Mouse (Mus musculus): Measurements from ENCODE around the gene Wdr37. TPM values are rescaled to one million over a fixed set of nuclear protein-coding genes. Genes with fewer than 3 reads are reported as not detected.
A peak's percentile ranks its signal among the peaks of the same experiment; 100 is the strongest.
"Not testable (repeated sequence)": the region's sequence is repeated elsewhere in the genome, so short reads cannot be mapped to it uniquely, and the experiment has no call there.

Wdr37 gene
- total RNA-seq, 2 experiments from 2014 or later, result 104 TPM

DNA sequence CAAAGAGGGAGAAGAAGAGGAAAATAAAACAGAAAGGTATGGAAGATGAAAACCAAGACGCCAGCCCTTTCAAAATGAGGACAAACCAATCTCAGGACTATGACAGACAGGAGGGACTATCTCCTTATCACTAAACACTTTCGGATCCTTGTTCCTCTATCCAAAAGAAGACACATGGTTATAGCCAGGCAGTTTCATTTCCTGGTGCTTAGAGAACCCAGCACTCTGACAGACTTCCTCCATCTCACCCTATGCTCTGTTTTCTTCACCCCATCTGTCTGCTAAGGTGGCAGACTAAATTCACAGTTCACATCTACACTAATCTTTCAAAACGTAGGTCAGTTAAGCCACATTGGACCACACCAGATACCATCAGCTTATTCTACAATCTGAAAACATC is 29.4 kb downstream of the Wdr37 start:
- DNase-seq (ENCODE audit: low spot score in 2 of 2), result no peak
- intact Hi-C loops (cut with DNase I), result no loop called here

DNA sequence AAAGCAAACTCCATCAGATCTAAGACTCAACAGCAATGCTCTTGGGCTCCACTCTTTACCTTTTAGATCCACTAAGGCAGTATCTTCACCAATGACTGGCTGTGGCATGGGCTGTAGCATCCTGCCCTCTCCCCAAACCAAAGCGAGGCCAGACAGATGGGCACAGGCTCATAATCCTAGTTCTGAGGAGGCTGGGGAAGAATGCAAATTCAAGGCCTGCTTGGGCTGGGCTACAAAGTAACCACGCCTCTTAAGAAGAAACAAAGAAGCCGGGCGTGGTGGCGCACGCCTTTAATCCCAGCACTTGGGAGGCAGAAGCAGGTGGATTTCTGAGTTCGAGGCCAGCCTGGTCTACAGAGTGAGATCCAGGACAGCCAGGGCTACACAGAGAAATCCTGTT is 29.9 kb downstream of the Wdr37 start:
- DNase-seq (ENCODE audit: low spot score in 2 of 2); intact Hi-C loops (cut with DNase I): not testable (repeated sequence)

DNA sequence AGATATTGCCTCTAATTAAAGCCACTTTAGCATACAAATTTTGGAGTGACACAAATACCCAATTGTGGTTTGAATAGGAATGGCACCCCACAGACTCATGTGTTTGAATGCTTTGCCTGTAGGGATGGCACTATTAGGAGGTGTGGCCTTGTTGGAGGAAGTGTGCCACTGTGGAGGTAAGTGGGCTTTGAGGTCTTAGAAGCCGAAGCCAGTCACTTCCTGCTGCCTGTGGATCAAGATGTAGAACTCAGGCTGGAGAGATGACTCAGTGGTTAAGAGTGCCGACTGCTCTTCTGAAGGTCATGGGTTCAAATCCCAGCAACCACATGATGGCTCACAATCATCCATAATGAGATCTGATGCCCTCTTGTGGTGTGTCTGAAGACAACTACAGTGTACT is 30.8 kb downstream of the Wdr37 start:
- DNase-seq (ENCODE audit: low spot score in 2 of 2), result no peak
- intact Hi-C loops (cut with DNase I), result no loop called here

DNA sequence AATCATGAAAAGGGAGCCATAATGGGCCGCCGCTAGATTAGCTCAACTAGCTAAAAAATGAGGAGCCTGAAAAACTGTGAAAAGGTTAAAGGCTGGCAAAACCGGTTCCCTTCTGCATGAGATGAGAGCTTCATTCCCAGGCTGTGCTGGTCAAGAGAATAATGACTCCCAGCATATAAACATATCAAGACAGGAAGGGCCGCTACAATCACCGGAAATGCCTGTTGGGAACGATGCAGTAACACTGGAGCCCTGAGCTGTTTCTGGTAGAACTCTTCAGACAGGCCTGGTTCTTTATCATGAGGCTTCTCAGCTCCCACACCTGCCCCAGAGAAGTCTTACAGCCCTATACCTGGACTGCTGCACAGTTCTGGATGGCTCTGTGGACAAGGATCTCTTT is 31.8 kb downstream of the Wdr37 start:
- intact Hi-C loops (cut with DNase I), result no loop called here
- DNase-seq (ENCODE audit: low spot score in 2 of 2), result no peak

DNA sequence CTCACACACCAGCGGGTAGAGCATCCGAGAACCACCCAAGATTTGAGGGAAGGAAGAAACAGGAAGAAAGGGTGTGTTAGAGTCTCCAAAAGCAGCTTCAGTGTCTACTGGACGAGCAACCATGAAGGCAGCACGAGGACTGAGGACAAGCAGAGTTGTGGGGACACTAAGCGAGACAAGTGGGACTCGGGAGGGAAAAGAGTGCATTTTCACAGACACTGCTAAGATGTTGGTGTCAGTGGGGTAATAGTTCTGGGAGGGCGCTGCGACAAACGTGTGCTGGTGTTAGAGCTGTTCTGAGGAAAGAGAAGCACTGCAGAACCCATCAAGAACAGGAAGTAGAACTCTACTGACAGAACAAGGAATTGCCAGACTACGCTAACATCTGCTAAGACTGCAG is 32.6 kb downstream of the Wdr37 start:
- no peak for DNase-seq (ENCODE audit: low spot score in 2 of 2)
- intact Hi-C loops (cut with DNase I), result no loop called here

DNA sequence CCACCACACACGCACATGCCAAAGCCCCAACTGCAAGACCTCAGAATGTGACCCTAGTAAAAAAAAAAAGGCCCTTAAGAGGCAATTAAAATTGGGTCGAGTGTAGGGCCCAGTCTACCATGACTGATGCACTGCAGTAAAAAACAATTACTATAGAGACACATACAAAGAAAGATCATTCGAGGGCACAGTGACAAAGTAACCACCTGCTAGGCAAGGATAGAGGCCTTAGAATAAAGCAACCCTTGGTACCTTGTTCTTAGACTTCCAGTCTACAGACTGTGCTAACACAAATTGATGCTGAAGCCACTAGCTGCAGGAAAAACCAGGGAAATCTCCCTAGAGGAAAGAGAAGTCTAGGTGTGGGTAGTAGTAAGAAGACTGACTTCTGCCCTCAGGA is 33.3 kb downstream of the Wdr37 start:
- no peak for DNase-seq (ENCODE audit: low spot score in 2 of 2)
- intact Hi-C loops (cut with DNase I), result no loop called here

DNA sequence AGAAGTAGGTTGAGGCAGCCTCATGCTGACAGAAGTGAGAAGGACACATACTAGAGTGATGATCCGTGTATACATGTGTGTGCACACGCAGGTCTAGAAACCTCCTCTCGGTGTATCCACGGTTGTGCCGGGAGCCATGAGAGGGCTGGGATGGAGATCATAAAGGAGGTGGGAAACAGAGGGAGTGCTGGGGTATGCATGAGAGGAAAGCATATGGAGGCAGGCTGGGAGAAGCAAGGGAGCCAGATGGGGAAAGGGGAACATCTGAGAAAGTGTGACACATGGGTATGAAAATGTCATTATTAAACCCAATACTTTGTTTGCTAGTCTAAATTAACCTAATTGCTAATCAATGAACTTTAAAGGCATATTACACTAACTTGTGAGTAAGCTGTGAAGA is 37.1 kb downstream of the Wdr37 start:
- intact Hi-C loops (cut with DNase I), result no loop called here
- no peak for DNase-seq (ENCODE audit: low spot score in 2 of 2)

DNA sequence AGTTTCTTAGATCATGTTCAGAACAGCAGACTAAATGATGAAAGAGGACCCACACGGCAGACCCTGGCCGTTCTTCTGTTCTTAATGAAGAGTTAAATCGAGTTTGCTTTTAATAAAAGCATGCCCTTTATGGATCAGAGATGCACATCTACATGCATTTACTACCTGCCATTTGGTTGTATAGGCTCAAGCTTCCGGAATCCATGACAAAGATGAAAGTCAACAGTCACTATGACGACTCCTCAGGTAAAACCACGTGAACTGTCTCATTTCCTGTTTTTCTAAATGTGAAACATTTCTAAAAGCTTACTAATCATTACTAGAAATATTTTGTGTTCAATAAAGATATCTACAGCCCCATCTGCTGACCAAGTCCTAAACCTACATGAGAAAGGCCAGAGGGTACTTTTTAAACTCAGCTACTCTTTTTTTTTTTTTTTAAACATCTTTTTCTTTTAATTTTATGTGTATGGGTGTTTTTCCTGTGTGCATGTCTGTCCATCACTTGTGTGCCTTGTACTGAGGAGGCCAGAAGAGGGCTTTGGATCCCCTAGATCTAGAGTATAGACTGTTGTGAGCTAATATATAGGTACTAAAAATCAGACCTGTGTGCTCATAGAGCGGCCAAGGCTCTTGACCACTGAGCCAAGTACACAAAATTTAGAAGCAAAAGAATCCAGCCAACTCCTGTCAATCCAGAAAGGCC is 40.0 kb downstream of the Wdr37 start:
- DNase-seq (ENCODE audit: low spot score in 2 of 2), result no peak
- intact Hi-C loops (cut with DNase I), result no loop called here

DNA sequence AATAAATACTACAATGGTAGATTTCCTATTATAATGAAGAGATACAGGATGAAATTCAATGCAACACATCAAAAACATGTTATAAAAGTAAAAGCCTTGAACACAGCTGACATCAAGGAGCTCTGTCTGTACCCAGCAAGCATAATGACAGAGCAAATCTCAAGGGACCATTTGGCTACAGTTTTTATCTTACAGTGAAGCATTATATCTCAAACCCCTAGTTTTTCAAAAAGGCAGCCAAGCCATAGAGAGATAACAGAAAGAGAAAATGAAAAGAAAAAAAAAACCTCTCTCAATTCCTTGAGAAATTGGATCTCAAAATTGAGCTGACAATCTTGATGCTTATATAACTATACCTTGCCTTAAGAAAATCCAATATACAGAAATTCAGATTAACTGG is 41.0 kb downstream of the Wdr37 start:
- intact Hi-C loops (cut with DNase I), result no loop called here
- no peak for DNase-seq (ENCODE audit: low spot score in 2 of 2)

DNA sequence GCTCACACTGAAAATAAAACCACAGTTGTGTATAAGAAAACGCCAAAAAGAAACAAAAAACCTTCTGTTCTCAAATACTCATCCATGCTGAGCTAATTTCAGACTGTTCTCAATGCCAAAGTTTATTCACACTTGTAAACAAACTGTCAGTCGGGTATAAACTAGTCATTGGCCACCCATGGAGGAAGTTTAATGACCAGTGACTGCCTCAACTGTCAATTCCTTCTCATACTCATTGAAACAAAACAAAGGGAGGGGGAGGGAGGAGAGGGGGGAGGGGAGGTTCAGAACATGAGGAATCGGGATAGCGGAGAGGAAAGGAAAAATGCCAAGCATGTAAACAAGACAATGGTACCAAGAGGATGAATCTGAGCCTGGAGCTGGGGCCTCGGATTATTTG is 41.9 kb downstream of the Wdr37 start:
- no peak for DNase-seq (ENCODE audit: low spot score in 2 of 2)
- intact Hi-C loops (cut with DNase I), result no loop called here

DNA sequence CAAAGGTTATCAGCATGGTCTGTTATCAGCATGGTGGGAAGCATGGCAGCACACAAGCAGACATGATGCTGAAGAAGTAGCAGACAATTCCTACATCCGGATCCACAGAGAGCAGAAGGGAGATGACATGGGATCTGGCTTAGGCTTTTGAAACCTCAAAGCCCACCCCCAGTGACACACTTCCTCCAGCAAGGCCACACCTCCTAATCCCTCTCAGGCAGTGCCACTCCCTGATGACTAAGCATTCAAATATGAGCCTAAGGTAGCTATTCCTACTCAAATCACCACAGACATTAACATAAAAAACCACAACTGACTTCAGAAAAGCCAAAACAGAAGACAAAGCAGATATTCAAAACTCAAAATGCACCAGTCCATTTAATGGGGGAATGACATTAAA is 42.8 kb downstream of the Wdr37 start:
- DNase-seq (ENCODE audit: low spot score in 2 of 2), result no peak
- intact Hi-C loops (cut with DNase I), result no loop called here

DNA sequence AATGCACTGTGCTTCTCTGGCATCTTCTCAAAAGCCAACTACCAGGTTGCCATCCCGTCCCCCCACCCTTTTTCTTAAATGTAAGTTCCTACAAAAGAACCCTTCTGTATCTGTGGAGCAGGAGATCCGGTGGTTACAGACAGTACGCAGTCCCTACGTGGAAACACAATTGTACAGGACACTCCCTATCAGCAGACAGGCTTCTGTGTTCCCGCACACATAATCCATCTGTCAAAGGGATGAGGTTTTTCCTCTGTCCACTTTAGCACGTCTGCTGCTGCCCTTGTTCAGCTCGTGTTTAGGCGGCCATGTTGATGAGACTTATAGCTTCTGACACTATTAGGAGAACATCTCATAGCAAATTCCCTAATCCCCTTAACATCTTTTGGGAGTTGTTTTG is 48.2 kb downstream of the Wdr37 start:
- DNase-seq (ENCODE audit: low spot score in 2 of 2), result no peak
- intact Hi-C loops (cut with DNase I), result no loop called here

DNA sequence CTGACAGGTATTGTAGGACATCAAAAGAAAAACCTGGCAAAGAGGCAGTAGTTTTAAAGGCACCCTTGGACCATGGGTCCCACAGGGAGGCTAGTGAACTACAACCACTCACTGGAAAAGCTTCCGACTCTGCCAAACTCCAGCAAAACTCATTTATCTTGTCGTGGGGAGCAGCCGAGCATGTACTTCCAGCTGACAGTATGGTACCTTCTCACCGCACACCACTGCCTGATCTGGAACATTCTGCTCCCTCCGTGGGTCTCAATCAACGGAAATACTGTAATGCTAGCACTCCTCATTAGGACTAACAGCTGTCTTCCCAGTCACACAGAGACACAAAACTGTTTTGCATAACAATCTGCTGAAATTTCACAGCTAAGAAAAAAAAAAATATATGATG is 48.6 kb downstream of the Wdr37 start:
- intact Hi-C loops (cut with DNase I), result no loop called here
- no peak for DNase-seq (ENCODE audit: low spot score in 2 of 2)

DNA sequence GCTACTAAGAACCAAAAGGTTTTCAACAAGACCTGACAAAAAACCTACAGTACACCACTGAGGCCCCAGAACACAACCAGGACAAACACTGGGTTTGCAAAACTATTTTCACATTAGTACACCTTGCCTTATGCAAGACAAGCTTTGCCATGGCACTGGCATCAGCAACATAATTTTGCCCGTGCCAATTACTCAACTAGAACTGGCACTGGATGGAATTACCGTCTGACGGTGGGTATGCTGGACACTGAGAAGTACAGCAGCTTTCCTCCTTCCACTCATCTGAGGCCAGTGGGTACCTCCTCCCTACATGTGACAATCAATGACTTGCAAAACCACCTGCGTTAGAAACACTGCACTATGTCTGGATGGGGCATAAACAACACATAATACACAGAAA is 49.5 kb downstream of the Wdr37 start:
- intact Hi-C loops (cut with DNase I), result no loop called here
- DNase-seq (ENCODE audit: low spot score in 2 of 2), result no peak

DNA sequence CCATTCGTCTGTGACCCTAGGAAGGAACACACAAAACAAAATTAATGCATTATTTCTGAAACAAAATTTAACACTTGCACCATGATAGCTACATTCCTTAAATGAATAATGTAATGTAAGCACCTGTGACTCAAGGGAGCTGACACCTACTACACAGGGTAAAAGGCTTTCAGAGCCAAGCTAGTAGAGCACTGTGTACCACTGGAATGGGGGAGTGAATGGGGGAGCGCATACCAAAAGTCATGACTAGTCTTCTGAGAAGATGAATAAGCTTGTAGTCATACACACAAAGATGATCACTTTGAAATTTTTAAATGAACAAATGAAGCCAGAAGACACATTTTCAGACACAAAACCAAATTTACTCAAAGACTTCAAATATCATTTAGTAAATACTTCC is 65.8 kb downstream of the Wdr37 start:
- intact Hi-C loops (cut with DNase I), result no loop called here
- DNase-seq (ENCODE audit: low spot score in 2 of 2), result no peak

DNA sequence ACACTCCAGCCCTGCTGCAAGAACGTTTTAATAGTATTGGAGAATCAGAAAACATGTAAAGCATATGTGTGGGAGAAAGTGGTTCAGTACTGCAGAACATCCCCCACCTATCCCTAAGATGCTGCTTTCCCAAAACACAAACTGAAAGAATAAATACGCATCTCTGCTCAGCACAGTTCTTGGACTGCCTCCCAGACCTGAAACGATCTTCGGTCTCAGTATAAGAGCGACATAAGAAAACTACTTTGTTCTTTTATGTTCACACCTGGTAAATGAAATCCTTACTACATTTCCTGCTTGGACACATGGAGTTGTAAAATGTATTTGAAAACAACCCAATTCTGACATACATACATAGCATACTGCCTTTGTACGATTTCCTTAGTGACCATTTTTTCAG is 71.1 kb downstream of the Wdr37 start:
- DNase-seq (ENCODE audit: low spot score in 2 of 2), result no peak
- intact Hi-C loops (cut with DNase I), result no loop called here

DNA sequence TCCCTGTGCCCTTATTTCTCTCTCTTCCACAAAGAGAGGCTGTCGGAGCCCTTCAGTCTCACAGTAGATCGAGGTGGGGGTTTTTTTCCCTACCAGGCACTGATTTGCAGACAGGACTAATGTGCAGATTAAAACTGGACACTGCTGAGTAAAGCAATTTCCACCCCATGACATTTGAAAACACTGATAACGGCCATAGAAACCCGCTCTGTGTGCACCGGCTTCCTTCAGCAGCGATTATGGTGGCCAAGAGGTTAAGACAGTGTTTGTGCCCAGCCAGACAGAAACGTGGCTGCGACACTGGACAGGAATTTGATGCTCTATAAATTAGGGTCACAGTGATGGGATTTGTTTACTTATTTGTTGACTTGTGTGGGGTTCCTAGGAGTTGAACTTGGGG is 78.5 kb downstream of the Wdr37 start:
- DNase-seq (ENCODE audit: low spot score in 2 of 2), result no peak
- intact Hi-C loops (cut with DNase I), result no loop called here

DNA sequence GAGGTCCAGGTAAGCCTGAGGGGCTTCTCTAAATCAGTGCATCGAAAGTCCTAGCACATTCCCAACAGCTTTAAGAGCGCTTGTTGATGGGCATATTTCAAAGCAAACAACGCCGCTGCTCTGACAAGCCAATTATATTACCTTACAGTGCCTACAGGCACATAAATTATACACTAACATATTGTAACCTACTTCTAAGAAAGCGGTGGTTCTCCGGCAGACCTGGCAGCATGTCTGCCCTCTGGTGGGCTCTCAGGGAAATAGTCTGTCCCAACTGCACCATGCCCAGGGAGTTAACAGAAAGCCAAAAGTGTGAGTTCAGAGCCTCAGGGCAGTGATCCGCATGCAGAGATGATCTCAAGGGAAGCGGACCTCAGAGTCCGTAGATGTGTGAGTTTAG is 86.5 kb downstream of the Wdr37 start:
- DNase-seq (ENCODE audit: low spot score in 2 of 2), result peak; percentile 60 to 69
- intact Hi-C loops (cut with DNase I), result loop anchor here (10.0 kb wide), 1 partner anchor 1950 kb away; no protein-coding TSS in a partner anchor

DNA sequence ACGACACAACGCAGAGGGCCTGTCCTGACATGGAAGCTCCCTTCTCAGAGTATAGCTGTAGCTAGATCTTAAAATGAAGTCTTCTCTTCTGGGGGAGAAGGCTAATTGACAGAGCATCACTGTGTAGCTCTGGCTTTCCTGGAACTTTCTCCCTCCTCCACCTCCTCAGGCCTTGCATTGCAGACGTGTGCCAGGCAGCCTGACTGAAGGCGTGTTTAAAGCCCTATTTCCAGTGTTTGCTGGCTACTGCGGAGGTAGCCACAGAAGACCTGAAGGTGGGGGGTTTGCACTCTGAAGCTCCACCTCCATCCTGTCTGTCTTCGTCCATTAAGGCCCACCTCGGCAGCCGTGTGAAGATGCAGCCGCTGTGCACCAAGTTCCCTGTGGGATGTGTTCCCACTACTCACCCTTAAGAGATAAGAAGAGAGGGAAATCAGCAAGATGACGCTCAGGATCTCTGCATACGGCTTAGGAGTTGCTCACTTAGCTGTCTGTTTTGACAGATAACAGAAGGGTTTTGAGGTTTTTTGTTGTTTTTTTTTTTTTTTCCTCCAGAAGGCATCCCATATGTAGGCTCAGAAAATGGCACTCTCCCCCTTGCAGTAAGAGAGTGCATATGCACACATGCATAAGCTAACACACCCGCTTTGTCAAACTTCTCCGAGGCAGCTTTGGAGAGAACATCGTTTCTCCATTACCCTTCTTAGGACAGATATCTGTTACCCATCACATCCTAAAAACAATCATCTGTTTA is 87.2 kb downstream of the Wdr37 start:
- intact Hi-C loops (cut with DNase I), result loop anchor here (10.0 kb wide), 1 partner anchor 1950 kb away; no protein-coding TSS in a partner anchor
- no peak for DNase-seq (ENCODE audit: low spot score in 2 of 2)

DNA sequence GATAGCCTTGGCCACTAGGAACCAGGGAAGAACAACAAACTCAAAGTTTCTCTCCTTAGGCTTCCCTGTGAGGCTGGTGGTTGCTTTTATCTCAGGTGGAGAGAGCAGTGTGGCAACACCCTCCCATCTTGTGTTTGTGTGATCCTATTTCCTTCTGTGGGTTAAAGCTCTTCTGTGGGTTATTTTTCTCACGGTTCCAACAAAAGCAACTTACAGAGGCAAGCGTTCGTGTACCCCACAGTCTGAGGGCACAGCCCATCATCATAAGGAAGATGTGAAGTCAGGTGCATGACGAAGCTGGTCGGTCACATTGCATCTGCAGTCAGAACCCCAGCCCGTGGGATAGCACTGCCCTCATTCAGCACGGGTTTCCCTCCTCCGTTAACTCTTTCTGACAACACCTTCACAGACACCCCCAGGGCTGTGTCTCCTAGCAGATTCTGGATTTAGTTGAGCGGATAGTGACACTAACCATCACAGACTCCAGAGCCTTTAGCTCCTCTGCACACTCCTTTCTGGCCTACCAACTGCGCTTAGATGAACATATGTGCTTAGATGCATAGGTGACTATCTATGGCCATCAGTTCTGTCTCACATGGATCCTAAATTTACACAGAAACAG is 87.9 kb downstream of the Wdr37 start:
- intact Hi-C loops (cut with DNase I), result loop anchor here (10.0 kb wide), 1 partner anchor 1949 kb away; no protein-coding TSS in a partner anchor
- no peak for DNase-seq (ENCODE audit: low spot score in 2 of 2)

DNA sequence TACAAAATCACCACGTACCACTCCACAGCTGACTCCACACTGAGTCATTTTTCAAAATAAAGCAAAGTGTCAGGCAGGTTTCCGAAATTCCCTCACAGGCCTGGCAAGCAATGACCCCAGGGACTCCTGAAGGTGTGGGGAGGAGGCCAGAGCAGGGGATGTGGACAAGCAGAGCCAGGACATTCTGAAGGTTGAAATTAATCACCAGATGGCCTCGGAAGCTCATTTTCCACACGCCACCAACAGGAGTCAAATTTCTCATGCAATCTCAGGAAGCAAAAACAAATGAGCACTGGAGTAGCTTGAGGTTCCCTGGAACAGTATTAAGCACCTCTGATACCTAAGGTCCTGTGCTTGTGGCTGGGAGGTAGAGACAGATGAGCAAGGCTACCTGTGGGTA is 89.1 kb downstream of the Wdr37 start:
- intact Hi-C loops (cut with DNase I), result loop anchor here (10.0 kb wide), 1 partner anchor 1948 kb away; no protein-coding TSS in a partner anchor

More for the DNA sequence above, 89.1 kb downstream of the Wdr37 start:
- DNase-seq (ENCODE audit: low spot score in 2 of 2), result no peak

All from left cerebral cortex, postnatal 36 days (tissue).